Mouse (Mus musculus): ENCODE data around the gene Psma3. TPM values are rescaled to one million over a fixed set of nuclear protein-coding genes. Genes with fewer than 3 reads are reported as not detected.

Gene Psma3
- polyA plus RNA-seq, 1 experiment: 210 TPM

GRCm38 (mm10) chr12:71044488-71044887, 70.1 kb downstream of the Psma3 start:
- H3K4me3 ChIP-seq: no peak overlapping the region
- no peak for TF ChIP-seq TCF3 (IDR thresholded peaks at IDR 0.05; ENCODE audit: insufficient read length, low read depth)
- no peaks in the 10 kb centered on the region for H3K27me3 ChIP-seq (ENCODE audit: control insufficient read depth, insufficient read depth, insufficient read length)
- H3K79me2 ChIP-seq (ENCODE audit: control insufficient read depth, insufficient read depth): no peaks in the 10 kb centered on the region
- H3K4me2 ChIP-seq (ENCODE audit: low read depth): no peak overlapping the region
- no peak overlapping the region for H3ac ChIP-seq (ENCODE audit: control insufficient read depth, insufficient read length)
- H3K36me3 ChIP-seq (ENCODE audit: control insufficient read depth, insufficient read depth): peaks cover 35% of the 10 kb centered on the region

Other genes starting within 250 kb of the Psma3 start
- 11.7 TPM for gene Frmd6, start 149.1 kb upstream of the Psma3 start, polyA plus RNA-seq (2012; fragmentation: generic; extraction: Trizol)
- 123 TPM for gene Actr10, start 36.8 kb upstream of the Psma3 start, polyA plus RNA-seq (2012; fragmentation: generic; extraction: Trizol)
- gene Arid4a, start 41.4 kb downstream of the Psma3 start, polyA plus RNA-seq (2012; fragmentation: generic; extraction: Trizol): 1.7 TPM
- gene Tomm20l, start 136.8 kb downstream of the Psma3 start, polyA plus RNA-seq (2012; fragmentation: generic; extraction: Trizol): not detected
- gene Timm9, start 162.1 kb downstream of the Psma3 start, polyA plus RNA-seq (2012; fragmentation: generic; extraction: Trizol): 38.0 TPM
- 1.9 TPM for gene 2700049A03Rik, start 162.2 kb downstream of the Psma3 start, polyA plus RNA-seq (2012; fragmentation: generic; extraction: Trizol)

Data from myocyte (in vitro differentiated cells).